Mouse (Mus musculus) lung, postnatal 0 days (tissue): ENCODE results near the gene Sphk1.

ENCODE experiments used
- CTCF ChIP-seq: IDR thresholded peaks from 2 replicates; pipeline ENCODE4 v1.5.1; 2016; ENCODE audit warnings: antibody characterized with exemption, mild to moderate bottlenecking
- EP300 ChIP-seq: IDR thresholded peaks from 2 replicates; pipeline ENCODE4 v1.6.1; 2016; ENCODE audit warnings: antibody characterized with exemption, mild to moderate bottlenecking, control low read depth

DNA sequence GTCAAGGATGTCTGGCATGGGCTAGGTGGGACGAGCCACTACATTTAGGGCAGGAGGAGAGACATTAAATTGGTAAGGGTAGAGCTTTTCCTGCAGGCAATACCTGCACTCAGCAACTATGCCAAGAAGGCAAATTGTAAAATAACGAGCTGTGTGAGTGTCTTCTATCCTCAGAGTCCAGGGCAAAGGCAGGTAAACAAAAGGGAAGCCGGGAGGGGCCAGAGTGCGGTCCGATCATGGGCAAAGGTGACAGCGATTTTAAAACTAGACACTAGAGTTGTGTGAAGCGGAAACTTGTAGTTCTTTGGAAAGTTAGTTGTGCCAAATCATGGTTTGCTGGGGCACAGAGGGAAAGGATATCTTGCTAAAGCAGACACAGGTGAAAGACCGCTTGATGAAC lies 46.5 kb upstream of the Sphk1 start:
- no peak for TF ChIP-seq CTCF
- TF ChIP-seq EP300: no peak
